Mouse (Mus musculus) limb, embryonic 14.5 days (tissue): Measurements from ENCODE around the gene Tmprss13. TPM values are rescaled to one million over a fixed set of nuclear protein-coding genes. Genes with fewer than 3 reads are reported as not detected.

Source experiments
- ATAC-seq: fragments of 200-750 bp; cut with Nextera tagmentation; 2 replicates; pipeline ENCODE4 v1.8.0; 2017; ENCODE audit warnings: low read depth, moderate number of reproducible peaks, moderate TSS enrichment; ENCODE audit not compliant: low FRiP score
- DNase-seq: peaks from one replicate; pipeline ENCODE4 v3.0.0-alpha.2; 2015; ENCODE audit warnings: low spot score
- H3K27ac ChIP-seq: fragments of 300-500 bp; sonication (generic); replicated peaks from 2 replicates; pipeline ENCODE4 v1.5.1; 2014; ENCODE audit warnings: low read depth, mild to moderate bottlenecking, low read length, moderate library complexity, mixed read lengths
- H3K27me3 ChIP-seq: fragments of 300-500 bp; sonication (generic); 2 replicates; pipeline ENCODE4 v1.6.1; 2014; ENCODE audit warnings: low read length, mixed read lengths; ENCODE audit not compliant: control insufficient read depth, insufficient read depth
- H3K36me3 ChIP-seq: fragments of 300-500 bp; sonication (generic); 2 replicates; pipeline ENCODE4 v1.6.1; 2014; ENCODE audit warnings: mild to moderate bottlenecking, low read length, moderate library complexity, mixed read lengths; ENCODE audit not compliant: control insufficient read depth, insufficient read depth
- H3K4me1 ChIP-seq: fragments of 300-500 bp; sonication (generic); 2 replicates; pipeline ENCODE4 v1.6.1; 2014; ENCODE audit warnings: antibody characterized with exemption, low read length, mixed read lengths; ENCODE audit not compliant: control insufficient read depth, insufficient read depth
- H3K4me2 ChIP-seq: fragments of 300-500 bp; sonication (generic); replicated peaks from 2 replicates; pipeline ENCODE4 v1.6.1; 2014; ENCODE audit warnings: low read depth, mild to moderate bottlenecking, low read length, moderate library complexity; ENCODE audit not compliant: severe bottlenecking
- H3K4me3 ChIP-seq: fragments of 300-500 bp; sonication (generic); replicated peaks from 2 replicates; pipeline ENCODE4 v1.5.1; 2014; ENCODE audit warnings: low read length
- H3K9ac ChIP-seq: fragments of 300-500 bp; sonication (generic); 2 replicates; pipeline ENCODE4 v1.6.1; 2014; ENCODE audit warnings: mild to moderate bottlenecking, low read depth, low read length, moderate library complexity; ENCODE audit not compliant: severe bottlenecking
- H3K9me3 ChIP-seq: fragments of 300-500 bp; sonication (generic); 2 replicates; pipeline ENCODE4 v1.6.1; 2016; ENCODE audit warnings: low read length; ENCODE audit not compliant: control insufficient read depth
- POLR2A ChIP-seq: fragments of 200-500 bp; IDR thresholded peaks from 2 replicates; pipeline ENCODE4 v1.8.0; 2012; ENCODE audit warnings: inconsistent platforms, mild to moderate bottlenecking, moderate library complexity, borderline replicate concordance; ENCODE audit not compliant: insufficient read depth, insufficient read length; ENCODE audit errors: extremely low read depth
- WGBS: fragments of 180-500 bp; shearing (Covaris S2); extraction: QIAGEN DNeasy Blood & Tissue Kit; methylation state at CpG from one replicate; pipeline ENCODE4 v1.1.7; 2014; 5-methylcytosine and 5-hydroxymethylcytosine counted together
- polyA plus RNA-seq, 2 experiments: library from polyadenylated mRNA; depleted of rRNA in 1 of 2; stranded (reverse) in 1 of 2; unstranded in 1 of 2; fragments of >200 nt; fragmentation: Nextera tagmentation in 1 of 2; extraction: Ambion mirVana in 1 of 2; gene quantifications; 2 replicates each; pipeline versions ENCODE4 v1.2.1 to v1.2.3; 2012 to 2014

Tmprss13 gene
- polyA plus RNA-seq, 2 experiments = 2.5 to 5.9 TPM

DNA sequence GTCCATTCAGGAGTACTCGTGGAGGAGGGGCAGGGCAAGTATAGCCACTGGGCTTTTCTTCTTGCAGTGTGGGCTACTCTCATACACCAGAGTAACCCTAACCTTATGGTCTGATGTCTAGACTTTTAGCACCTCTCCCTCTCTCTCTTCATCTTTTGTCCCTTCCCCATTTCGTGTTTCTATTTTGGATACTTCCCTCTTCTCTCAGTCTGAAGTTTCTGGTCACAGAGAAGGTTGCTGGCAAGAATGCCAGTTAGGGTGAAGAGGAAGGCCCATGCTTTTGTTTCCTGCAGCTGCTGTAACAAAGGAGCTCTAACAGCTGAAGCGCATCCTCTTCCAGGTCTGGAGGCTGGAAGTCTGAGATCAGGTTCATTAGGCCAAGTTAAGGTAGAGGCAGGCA lies 38.0 kb upstream of the Tmprss13 start:
- Histone ChIP-seq H3K9ac (no peak overlapping the region), H3K4me1 (no peaks in the 10 kb centered on the region), H3K27ac (no peak overlapping the region), H3K36me3 (no peaks in the 10 kb centered on the region), H3K9me3 (no peaks in the 10 kb centered on the region), H3K27me3 (no peaks in the 10 kb centered on the region), H3K4me2 (no peak overlapping the region), H3K4me3 (no peak overlapping the region)
- ATAC-seq (no peak), DNase-seq (no peak)
- 77% methylated on average over 3 of the region's 3 CpGs for WGBS
- no peak for TF ChIP-seq POLR2A

DNA sequence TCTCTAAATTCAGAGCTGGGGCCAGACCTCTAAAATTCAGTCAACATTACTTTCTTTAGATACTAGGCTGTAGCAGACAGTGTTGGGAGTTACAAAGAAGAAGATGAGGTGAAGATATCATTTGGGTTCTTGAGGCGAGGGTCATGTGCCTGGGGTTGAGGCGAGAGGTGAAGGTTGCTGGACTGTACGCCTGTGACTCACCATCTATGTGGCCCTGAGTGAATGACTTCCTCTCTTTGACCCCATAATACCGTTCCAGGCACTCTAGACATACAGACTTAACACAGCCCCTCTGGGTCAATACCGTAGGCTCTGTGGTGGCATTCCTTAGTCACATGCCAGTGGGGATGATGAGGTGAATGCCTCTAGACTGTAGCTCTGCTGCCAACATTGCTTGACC lies 36.4 kb upstream of the Tmprss13 start:
- no peaks in the 10 kb centered on the region for H3K36me3 ChIP-seq
- H3K4me3 ChIP-seq = no peak overlapping the region
- H3K9ac ChIP-seq = no peak overlapping the region
- TF ChIP-seq POLR2A = no peak
- H3K4me2 ChIP-seq = no peak overlapping the region
- 83% methylated on average over 5 of the region's 5 CpGs for WGBS
- H3K4me1 ChIP-seq = no peaks in the 10 kb centered on the region
- no peaks in the 10 kb centered on the region for H3K9me3 ChIP-seq
- H3K27ac ChIP-seq = no peak overlapping the region
- DNase-seq (no peak), ATAC-seq (no peak)
- H3K27me3 ChIP-seq = no peaks in the 10 kb centered on the region

DNA sequence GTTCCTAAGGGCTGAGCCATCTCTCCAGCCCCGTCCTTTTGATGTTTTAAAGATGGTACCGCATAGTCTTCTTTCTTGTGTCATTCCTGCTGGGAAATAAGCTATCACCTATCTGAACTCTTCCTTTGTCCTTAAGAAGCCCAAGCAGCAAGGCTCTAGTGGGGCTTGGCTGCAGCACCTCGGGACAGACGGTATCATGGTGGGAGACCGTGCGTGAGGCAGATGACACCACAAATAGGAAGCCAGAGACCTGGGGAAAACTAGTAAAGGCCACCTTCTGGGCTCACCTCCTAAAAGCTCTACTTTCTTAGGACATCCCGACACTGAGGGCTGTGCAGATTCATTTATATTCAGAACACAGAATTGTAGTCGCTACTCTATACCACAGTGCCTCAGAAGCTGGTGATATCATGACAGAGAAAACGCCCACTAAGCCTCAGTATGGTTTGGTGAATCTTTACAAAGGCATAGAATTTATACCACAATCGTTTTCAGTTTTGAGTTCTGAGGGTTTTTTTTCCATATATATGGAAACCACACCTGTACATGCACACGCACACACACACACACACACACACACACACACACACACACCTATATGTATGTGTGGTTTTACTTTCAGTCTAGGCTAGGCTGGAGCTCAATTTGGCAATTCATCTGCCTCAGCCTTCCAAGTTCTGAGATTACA lies 27.3 kb upstream of the Tmprss13 start:
- TF ChIP-seq POLR2A = no peak
- WGBS = 80% methylated on average over 11 of the region's 11 CpGs
- ATAC-seq = no peak

GRCm38 (mm10) chr9:45294210-45295011 lies 24.5 kb upstream of the Tmprss13 start:
- H3K27me3 ChIP-seq = no peaks in the 10 kb centered on the region
- no peak overlapping the region for H3K27ac ChIP-seq
- no peak overlapping the region for H3K4me2 ChIP-seq
- H3K4me1 ChIP-seq = no peaks in the 10 kb centered on the region
- ATAC-seq (no peak), DNase-seq (no peak)
- no peak overlapping the region for H3K9ac ChIP-seq
- H3K36me3 ChIP-seq = no peaks in the 10 kb centered on the region
- TF ChIP-seq POLR2A = no peak
- WGBS = 44% methylated on average over 10 of the region's 10 CpGs
- H3K9me3 ChIP-seq = no peaks in the 10 kb centered on the region
- H3K4me3 ChIP-seq = no peak overlapping the region

More for the DNA sequence above, 27.3 kb upstream of the Tmprss13 start:
- Histone ChIP-seq H3K9me3 (no peaks in the 10 kb centered on the region), H3K36me3 (no peaks in the 10 kb centered on the region), H3K4me2 (no peak overlapping the region), H3K4me1 (no peaks in the 10 kb centered on the region), H3K4me3 (no peak overlapping the region), H3K9ac (no peak overlapping the region), H3K27me3 (no peaks in the 10 kb centered on the region), H3K27ac (no peak overlapping the region)
- DNase-seq = no peak

GRCm38 (mm10) chr9:45299231-45300006 lies 19.5 kb upstream of the Tmprss13 start:
- Histone ChIP-seq H3K9me3 (no peaks in the 10 kb centered on the region), H3K4me3 (no peak overlapping the region), H3K36me3 (no peaks in the 10 kb centered on the region), H3K27ac (no peak overlapping the region), H3K4me2 (no peak overlapping the region), H3K4me1 (no peaks in the 10 kb centered on the region), H3K27me3 (no peaks in the 10 kb centered on the region), H3K9ac (no peak overlapping the region)
- DNase-seq (no peak), ATAC-seq (no peak)
- WGBS = 77% methylated on average over 11 of the region's 11 CpGs
- no peak for TF ChIP-seq POLR2A
